Mouse (Mus musculus) splenic B cell, adult 2 months (primary cell): Measurements from ENCODE around the gene Ppm1n.

ENCODE experiments used
- DNase-seq: peaks from one replicate; pipeline ENCODE4 v3.0.0-alpha.2; 2011; ENCODE audit warnings: low read depth, low spot score
- H3K27me3 ChIP-seq: 2 replicates; pipeline ENCODE4 v1.6.1; 2012; ENCODE audit warnings: mild to moderate bottlenecking, low read length, moderate library complexity, mixed read lengths; ENCODE audit not compliant: control insufficient read depth, poor library complexity, insufficient read depth, severe bottlenecking
- H3K36me3 ChIP-seq: 2 replicates; pipeline ENCODE4 v1.6.1; 2012; ENCODE audit warnings: mild to moderate bottlenecking, low read length, moderate library complexity, mixed read lengths; ENCODE audit not compliant: control insufficient read depth, poor library complexity, insufficient read depth, severe bottlenecking

Gene Ppm1n

DNA sequence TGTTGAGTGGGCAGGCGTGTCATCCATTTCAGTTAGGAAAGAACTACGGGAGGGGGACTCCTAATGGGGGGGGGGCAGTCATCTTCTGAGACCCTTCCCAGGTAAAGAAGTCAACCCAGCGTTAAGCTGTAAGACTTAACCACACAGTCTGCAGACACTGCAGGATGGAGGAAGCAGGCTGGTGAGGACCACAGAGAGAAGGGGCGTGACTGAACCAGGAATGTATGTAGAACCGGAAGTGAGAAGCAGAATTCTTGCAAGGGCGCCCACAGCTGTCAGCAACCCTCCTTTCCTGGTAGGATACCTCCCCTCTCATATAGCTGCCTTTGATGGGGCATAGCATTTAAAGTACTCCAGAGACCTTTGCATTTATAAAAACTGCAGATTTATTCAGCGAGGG is 23.3 kb downstream of the Ppm1n start:
- H3K27me3 ChIP-seq, result no peaks in the 10 kb centered on the region
- peak; percentile 35 for DNase-seq
- peaks cover 22% of the 10 kb centered on the region for H3K36me3 ChIP-seq

DNA sequence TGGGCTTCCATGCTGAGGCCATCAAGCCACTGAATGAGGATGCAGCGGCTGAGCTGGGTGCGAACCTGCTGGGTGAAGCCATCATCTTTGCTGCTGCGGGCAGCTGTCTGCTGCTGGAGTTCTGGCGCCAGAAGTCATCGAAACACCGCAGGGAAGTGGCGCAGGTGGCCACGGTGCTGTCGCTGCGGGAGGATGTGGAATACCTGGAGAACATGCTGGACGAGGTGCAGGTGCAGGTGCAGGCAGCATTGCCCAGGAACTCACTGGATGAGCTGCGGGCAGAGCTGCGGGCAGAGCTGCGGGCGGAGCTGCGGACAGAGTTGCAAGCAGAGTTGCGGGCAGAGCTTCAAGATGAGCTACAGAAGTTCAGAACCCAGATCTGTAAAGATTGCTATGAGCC is 24.5 kb downstream of the Ppm1n start:
- H3K36me3 ChIP-seq, result peaks cover 14% of the 10 kb centered on the region
- H3K27me3 ChIP-seq, result no peaks in the 10 kb centered on the region
- DNase-seq, result no peak

DNA sequence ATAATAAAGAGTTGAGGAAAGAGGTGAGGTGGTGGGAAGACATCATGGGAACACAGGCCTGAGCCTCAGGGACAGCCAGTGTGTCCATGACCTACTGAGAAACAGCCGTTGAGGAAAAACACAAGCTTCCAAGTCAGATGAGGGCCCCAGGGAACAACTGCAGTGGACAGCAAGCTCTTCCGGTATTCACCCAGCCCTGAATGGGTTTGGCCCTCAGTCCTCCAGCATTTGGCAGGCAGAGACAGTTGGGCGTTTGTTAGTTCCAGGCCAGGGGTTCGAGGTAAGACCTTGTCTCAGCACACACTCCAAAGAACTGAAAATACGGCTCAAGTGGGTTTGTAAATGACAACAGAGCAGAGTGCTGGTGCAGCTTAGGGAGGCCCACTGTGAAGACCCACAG is 26.4 kb downstream of the Ppm1n start:
- Histone ChIP-seq H3K27me3 (no peaks in the 10 kb centered on the region), H3K36me3 (peaks cover 13% of the 10 kb centered on the region)
- no peak for DNase-seq

DNA sequence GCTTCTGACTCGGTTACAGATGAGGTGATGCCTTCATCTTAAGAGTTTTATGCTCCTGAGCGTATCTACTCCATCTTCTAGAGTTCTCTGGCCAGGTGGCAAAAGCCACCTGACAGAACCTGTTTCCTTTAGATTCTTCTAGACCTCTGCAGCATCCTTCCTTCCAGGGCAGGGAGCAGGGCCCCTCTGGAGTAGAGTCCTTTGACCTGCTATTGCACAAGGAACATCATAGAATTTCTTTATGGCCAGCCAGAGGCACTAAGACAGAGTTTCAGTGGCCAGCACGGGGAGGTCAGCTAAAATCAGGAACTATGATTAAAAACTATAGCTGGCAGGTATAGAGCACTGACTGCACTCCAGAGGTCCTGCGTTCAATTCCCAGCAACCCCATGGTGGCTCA is 27.8 kb downstream of the Ppm1n start:
- no peaks in the 10 kb centered on the region for H3K27me3 ChIP-seq
- peaks cover 5% of the 10 kb centered on the region for H3K36me3 ChIP-seq
- no peak for DNase-seq

DNA sequence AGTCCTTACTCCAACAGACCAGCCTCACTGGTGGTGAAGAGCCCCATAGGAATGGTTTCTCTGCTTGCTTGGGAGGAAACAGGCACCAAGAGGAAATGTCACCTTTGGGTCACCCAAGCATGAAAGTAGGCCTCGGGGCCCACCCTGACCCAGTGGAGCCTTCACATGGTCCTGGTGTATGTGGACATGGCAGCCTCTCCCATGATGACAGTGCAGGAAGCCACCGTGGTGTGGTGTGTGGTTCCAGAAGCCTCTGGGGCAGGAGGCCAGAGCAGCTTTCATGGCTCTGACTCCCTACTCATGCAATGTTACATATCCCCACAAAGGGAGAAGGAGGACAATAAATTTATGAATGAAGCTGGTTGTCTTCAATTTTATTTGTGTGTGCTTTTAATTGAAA is 32.4 kb downstream of the Ppm1n start:
- peak; percentile 31 for DNase-seq
- no peaks in the 10 kb centered on the region; the same call in 1 of the 2 replicates for H3K36me3 ChIP-seq

DNA sequence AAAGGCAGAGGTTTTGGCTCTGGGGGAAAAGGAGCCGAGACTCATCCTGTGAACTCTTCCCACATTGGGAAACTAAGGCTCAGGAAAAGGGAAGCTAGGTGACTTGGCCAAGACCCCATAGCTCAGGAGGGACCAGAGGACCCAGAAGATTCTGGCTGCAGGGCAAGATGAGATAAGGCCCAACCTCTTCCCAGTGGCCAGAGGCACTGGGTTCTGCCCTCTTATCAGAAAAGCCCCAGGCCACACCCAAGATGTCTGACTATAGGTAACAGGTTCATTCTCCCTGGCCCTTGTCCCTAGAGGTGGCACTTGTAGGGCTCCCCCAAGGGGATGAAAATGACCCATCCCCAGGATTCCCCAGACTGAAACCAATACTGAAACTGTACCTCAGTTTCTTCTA is 33.0 kb downstream of the Ppm1n start:
- Histone ChIP-seq H3K27me3 (no peaks in the 10 kb centered on the region), H3K36me3 (no peaks in the 10 kb centered on the region; the same call in 1 of the 2 replicates)
- DNase-seq, result no peak

More for the DNA sequence above, 32.4 kb downstream of the Ppm1n start:
- H3K27me3 ChIP-seq, result no peaks in the 10 kb centered on the region

DNA sequence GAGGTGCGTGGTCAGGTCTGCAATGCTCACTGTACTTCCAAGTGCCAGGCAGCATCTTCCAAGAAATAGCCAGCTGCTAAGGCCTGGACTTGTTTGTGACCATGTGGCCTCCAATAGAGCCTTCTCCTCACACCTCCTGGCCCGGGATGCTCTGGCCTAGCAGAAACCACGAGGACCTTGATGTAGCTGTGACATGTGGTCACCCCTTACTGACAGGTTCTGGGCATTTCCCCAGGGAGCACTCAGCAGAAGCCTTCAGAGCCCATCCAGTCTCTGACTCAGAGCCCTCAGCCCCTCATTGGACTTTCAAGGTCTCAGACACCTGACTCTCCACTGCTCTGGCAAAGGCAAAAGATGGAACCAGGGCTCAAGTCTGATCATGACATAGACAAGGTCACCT is 34.8 kb downstream of the Ppm1n start:
- DNase-seq, result no peak
- no peaks in the 10 kb centered on the region for H3K36me3 ChIP-seq
- H3K27me3 ChIP-seq, result no peaks in the 10 kb centered on the region

DNA sequence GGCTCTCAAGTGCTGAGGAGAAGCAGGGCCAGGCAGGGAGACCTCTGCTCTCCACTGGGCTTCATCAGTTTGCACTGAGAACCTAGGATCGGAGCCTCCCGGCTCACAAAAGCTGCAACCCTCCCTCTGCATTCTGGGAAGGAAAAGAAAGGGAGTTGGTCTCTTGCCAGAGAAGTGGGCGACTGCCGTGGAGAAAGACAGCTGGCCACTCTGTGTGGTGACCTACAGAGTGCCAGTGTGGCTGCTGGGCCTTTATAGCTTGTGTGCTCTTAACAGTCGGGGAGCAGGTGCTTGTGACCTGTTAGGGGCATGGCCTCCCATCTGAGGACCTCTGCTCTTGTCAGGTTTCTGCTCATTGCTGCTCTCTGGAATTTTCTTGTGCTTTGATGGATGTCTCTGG is 36.0 kb downstream of the Ppm1n start:
- no peaks in the 10 kb centered on the region for H3K36me3 ChIP-seq
- H3K27me3 ChIP-seq, result no peaks in the 10 kb centered on the region
- no peak for DNase-seq

DNA sequence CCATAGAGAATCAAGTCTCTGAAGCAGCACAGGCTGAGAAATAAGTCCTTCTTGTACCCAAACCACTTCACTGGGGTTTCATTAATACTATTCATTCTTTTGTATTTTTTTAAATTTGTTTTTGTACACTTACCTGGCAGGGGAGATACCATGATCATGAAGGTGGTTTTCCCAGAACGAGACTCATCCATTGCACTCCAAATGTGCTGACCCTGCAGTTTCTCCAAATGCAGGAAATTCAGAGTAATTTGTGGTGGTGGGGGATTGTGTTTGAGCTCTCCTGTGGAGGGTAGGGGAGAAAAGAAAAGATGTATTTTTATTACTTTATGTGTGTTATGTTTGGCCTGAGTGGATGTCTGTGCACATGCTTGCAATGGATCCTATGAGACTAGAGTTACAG is 37.9 kb downstream of the Ppm1n start:
- Histone ChIP-seq H3K27me3 (no peaks in the 10 kb centered on the region), H3K36me3 (no peaks in the 10 kb centered on the region)
- no peak for DNase-seq

DNA sequence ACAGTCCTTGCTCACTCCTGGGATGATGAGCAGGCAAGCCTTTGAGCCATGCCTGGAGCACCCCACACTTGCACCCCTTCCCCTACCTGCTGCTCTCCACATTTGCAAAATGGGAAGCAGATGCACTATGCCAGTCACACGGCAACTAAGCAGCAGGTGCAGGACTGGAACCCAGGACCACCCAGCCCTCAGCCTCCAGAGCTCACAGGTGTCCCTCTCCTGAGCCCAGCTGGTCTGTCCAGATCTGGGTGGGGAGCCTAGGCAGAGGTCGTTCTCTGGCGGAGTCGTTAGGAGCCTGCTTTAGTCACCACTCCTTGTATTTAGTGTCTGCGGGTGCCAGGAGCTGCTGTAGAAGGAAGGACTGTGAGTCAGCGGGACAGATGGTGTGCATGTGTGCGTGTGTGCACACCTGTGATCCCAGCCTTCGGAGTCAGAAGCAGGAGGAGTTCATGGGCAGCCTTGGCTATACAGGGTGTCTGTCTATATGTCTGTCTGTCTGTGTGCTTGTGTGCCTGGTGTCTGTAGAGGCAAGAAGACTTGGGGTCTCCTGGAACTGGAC is 38.9 kb downstream of the Ppm1n start:
- no peak for DNase-seq
- Histone ChIP-seq H3K27me3 (no peaks in the 10 kb centered on the region), H3K36me3 (no peaks in the 10 kb centered on the region)

DNA sequence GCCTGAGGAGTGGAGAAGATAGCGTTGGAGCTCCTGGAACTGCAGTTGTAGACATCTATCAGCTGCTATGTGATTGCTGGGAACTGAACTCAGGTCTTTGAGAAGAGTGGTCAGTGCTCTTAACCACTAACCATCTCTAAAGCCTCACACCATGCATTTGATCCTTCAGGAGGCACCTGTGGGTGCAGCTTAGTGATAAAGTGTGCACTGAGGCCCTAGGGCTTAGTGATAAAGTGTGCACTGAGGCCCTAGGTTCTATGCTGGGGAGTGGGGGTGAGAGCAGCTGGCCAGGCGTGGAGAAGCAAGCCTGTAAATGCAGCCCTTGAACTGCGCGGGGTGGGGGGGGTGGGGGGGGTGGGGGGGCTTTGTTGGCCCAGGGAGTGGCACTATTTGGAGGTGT is 39.9 kb downstream of the Ppm1n start:
- no peaks in the 10 kb centered on the region for H3K36me3 ChIP-seq
- no peaks in the 10 kb centered on the region for H3K27me3 ChIP-seq
- no peak for DNase-seq

DNA sequence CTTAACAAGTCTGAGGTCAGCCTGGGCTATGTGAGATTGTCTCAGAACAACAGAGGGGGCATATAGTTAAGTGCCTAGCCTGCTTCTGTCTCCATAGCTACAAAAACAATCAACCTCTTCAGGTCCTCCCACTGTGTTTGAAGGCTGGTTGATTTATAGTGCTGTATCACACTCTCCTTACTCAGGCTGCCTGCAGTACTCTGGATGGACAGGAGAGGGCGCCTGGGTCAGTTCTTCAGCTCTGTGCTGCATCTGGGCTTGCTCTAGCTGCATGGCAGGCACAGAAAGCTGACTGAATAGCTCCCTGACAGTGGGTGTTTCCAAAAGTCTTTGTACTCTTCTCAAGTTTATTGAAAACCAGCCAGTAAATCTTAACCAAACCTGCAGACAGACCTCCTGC is 40.4 kb downstream of the Ppm1n start:
- DNase-seq, result peak; percentile 93
- no peaks in the 10 kb centered on the region for H3K36me3 ChIP-seq
- H3K27me3 ChIP-seq, result no peaks in the 10 kb centered on the region

DNA sequence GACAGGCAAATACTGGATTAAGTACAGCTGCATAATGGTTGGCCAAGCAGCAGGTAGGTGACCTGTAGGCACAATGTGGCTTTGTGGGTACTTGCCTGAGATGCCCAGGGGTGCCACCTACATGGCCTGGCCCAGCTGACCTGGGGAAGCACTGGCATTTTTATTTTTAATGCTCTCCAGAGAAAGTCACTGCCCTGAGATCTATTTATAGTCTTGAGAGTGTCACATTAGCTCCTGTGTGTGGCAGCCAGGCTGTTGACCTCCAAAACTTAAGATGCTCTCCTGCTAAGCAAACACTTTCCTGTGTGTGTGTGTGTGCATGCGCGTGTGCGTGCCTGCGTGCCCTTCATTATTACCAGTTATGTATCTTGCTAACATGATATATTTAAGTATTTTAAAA is 41.5 kb downstream of the Ppm1n start:
- H3K36me3 ChIP-seq, result no peaks in the 10 kb centered on the region
- no peak for DNase-seq
- no peaks in the 10 kb centered on the region for H3K27me3 ChIP-seq

DNA sequence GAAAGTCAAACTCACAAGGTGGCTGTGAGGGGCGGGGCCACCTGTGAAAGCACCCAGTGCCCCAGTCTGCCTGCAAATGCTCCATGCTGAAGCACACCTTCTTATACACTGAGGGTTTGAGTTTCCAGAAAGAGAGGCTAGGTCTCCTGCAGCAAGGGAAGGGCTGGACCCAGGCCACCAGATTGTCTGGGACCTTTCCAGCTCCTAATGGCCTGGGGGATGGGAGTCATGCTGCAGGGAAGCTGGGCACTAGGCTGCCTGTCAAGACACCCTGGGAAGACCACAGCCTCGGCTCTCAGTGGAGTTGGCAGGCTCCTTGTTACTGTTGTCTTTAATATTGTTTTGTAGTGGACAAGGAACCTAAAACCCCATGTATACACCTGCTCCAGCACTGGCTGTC is 43.5 kb downstream of the Ppm1n start:
- DNase-seq, result no peak
- no peaks in the 10 kb centered on the region for H3K27me3 ChIP-seq
- no peaks in the 10 kb centered on the region for H3K36me3 ChIP-seq

DNA sequence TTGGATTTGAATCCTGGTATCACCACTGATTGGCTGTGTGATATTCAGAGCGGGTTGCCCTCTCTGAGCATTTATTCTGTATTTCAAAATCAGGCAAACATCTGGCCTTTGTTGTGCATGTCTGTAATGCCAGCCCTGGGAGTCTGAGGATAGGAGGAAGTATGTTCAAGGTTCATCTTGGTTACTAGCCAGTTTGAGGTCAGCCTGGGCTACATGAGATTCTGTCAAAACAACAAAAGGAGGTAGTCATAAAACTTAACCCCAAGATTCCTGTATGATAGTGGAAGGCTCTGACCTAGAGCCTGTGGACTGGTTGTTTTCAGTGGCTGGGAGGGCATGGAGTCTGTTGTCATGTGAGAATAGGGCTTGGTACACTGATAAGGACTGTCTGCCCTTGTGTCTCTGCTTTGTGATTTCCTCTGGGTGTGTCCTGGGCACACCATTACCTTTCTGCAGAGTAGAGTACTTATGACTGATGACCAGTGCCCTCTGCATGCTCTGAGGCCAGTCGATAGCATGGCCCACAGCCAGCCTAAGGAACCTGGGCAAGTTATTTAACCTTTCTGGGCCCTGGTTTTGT is 44.7 kb downstream of the Ppm1n start:
- Histone ChIP-seq H3K27me3 (no peaks in the 10 kb centered on the region), H3K36me3 (no peaks in the 10 kb centered on the region; the same call in 1 of the 2 replicates)
- no peak for DNase-seq

DNA sequence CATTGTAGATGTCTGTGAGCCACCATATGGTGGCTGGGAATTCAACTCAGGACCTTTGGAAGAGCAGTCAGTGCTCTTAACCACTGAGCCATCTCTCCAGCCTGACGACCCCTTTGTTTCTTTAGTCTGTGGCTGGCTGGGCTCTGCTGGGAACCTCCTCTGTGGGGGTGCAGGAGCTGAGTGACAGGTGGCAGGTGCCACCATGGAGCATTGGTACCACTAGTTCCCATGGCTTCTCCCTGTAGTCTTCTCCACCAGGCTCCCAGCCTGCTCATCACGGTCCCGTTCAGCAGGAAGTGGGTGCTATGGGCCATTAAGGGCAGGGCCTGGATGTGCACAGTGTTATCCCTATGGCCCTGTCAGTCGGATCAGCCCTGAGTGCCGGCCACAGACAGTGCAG is 45.2 kb downstream of the Ppm1n start:
- H3K27me3 ChIP-seq, result no peaks in the 10 kb centered on the region
- DNase-seq, result no peak

More for the DNA sequence above, 45.2 kb downstream of the Ppm1n start:
- H3K36me3 ChIP-seq, result no peaks in the 10 kb centered on the region; the same call in 1 of the 2 replicates
